Mouse (Mus musculus): Measurements from ENCODE around the gene Mafg. TPM values are rescaled to one million over a fixed set of nuclear protein-coding genes. Genes with fewer than 3 reads are reported as not detected.

The Mafg gene
- polyA plus RNA-seq, 2 experiments: 26.1 to 56.9 TPM

DNA sequence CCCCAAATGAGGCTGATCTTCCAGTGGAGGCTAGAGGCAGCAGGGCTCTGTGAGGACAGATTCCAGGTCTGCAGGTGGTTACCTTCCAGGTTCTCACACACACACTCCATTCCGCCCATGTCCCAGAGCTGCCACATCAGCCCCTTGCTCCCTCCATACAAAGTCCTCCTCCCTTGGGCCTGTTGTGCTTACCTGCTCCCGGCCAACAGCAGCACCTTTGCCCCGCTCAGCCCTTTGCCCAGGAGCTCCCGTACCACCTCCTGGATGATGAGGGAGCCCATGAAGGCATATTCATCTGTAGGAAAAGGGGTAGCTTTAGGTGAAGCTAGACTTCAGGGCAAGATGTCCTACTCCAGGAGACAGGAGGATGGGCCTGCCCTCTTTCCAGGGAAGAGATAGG is 23.9 kb upstream of the Mafg start:
- H3K4me2 ChIP-seq (replicated peaks; ENCODE audit: low read depth, low read length, severe bottlenecking): no peak overlapping the region
- H3K27me3 ChIP-seq (ENCODE audit: control insufficient read depth, insufficient read depth, low read length): peaks cover 43% of the 10 kb centered on the region
- no peaks in the 10 kb centered on the region for H3K36me3 ChIP-seq (ENCODE audit: control insufficient read depth, insufficient read depth, low read length)
- no peak overlapping the region for H3K4me3 ChIP-seq (replicated peaks; ENCODE audit: low read length)
- H3K9ac ChIP-seq (ENCODE audit: low read depth, low read length, severe bottlenecking): no peak overlapping the region
- no peak for TF ChIP-seq POLR2A (IDR thresholded peaks at IDR 0.05; ENCODE audit: borderline replicate concordance, extremely low read depth, insufficient read depth, insufficient read length)
- H3K4me1 ChIP-seq (ENCODE audit: control insufficient read depth, insufficient read depth, low read length): peaks cover 6% of the 10 kb centered on the region
- 89% methylated on average over 4 of the region's 4 CpGs for WGBS
- H3K27ac ChIP-seq (replicated peaks; ENCODE audit: low read depth, low read length): no peak overlapping the region
- no peak for ATAC-seq (ENCODE audit: low FRiP score, low read depth)
- no peak for DNase-seq (ENCODE audit: low spot score)
- no peaks in the 10 kb centered on the region for H3K9me3 ChIP-seq (ENCODE audit: control insufficient read depth, low read length)

DNA sequence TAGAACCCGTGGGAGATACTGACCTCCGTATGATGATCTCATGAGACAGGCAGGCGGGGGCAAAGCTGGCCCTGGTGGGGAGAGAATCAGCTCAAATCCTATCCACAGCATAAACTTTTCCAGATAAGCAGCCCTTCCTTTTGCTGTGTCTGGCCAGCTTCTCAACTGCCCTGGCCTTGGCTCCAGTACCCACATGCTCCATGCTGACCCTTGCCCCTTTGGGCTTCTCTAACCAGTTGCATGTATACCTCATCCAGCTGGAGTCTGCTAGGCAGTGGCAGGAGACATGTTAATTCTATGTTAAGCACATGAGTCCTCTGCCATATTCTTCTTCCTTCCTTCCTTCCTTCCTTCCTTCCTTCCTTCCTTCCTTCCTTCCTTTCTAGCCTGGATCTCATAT is 21.3 kb upstream of the Mafg start:
- ATAC-seq (ENCODE audit: low FRiP score, low read depth): no peak
- Histone ChIP-seq H3K36me3 (ENCODE audit: control insufficient read depth, insufficient read depth, low read length) (no peaks in the 10 kb centered on the region), H3K27ac (replicated peaks; ENCODE audit: low read depth, low read length) (no peak overlapping the region), H3K27me3 (ENCODE audit: control insufficient read depth, insufficient read depth, low read length) (peaks cover 17% of the 10 kb centered on the region), H3K4me2 (replicated peaks; ENCODE audit: low read depth, low read length, severe bottlenecking) (no peak overlapping the region), H3K9me3 (ENCODE audit: control insufficient read depth, low read length) (no peaks in the 10 kb centered on the region), H3K4me1 (ENCODE audit: control insufficient read depth, insufficient read depth, low read length) (no peaks in the 10 kb centered on the region; the same call in 1 of the 2 replicates), H3K9ac (ENCODE audit: low read depth, low read length, severe bottlenecking) (no peak overlapping the region), H3K4me3 (replicated peaks; ENCODE audit: low read length) (no peak overlapping the region)
- TF ChIP-seq POLR2A (IDR thresholded peaks at IDR 0.05; ENCODE audit: borderline replicate concordance, extremely low read depth, insufficient read depth, insufficient read length): no peak
- no peak for DNase-seq (ENCODE audit: low spot score)
- WGBS: 67% methylated on average over 3 of the region's 3 CpGs

DNA sequence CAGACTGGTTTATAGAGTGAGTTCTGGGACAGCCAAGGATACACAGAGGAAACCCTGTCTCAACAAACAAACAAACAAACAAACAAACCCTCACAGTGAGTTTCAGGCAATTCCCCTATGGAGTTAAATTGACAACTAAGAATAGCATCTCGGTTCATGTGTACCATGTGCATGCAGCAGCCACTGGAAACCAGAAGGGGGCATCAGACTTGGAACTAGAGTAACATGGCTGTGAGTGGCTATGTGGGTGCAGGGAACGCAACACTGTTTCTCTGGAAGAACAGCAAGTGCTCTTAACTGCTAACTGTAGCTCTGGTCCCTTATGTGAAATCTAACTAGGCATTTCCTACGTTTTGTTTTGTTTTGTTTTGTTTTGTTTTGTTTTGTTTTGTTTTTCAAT is 18.5 kb upstream of the Mafg start:
- H3K27ac ChIP-seq (replicated peaks; ENCODE audit: low read depth, low read length): no peak overlapping the region
- DNase-seq (ENCODE audit: low spot score) (no peak), ATAC-seq (ENCODE audit: low FRiP score, low read depth) (no peak)
- no peaks in the 10 kb centered on the region for H3K27me3 ChIP-seq (ENCODE audit: control insufficient read depth, insufficient read depth, low read length)
- no peak overlapping the region for H3K4me2 ChIP-seq (replicated peaks; ENCODE audit: low read depth, low read length, severe bottlenecking)
- no peak overlapping the region for H3K9ac ChIP-seq (ENCODE audit: low read depth, low read length, severe bottlenecking)
- no peaks in the 10 kb centered on the region for H3K36me3 ChIP-seq (ENCODE audit: control insufficient read depth, insufficient read depth, low read length)
- H3K4me1 ChIP-seq (ENCODE audit: control insufficient read depth, insufficient read depth, low read length): no peaks in the 10 kb centered on the region
- TF ChIP-seq POLR2A (IDR thresholded peaks at IDR 0.05; ENCODE audit: borderline replicate concordance, extremely low read depth, insufficient read depth, insufficient read length): no peak
- no peak overlapping the region for H3K4me3 ChIP-seq (replicated peaks; ENCODE audit: low read length)
- H3K9me3 ChIP-seq (ENCODE audit: control insufficient read depth, low read length): no peaks in the 10 kb centered on the region
- WGBS: 73% methylated on average over 3 of the region's 3 CpGs

DNA sequence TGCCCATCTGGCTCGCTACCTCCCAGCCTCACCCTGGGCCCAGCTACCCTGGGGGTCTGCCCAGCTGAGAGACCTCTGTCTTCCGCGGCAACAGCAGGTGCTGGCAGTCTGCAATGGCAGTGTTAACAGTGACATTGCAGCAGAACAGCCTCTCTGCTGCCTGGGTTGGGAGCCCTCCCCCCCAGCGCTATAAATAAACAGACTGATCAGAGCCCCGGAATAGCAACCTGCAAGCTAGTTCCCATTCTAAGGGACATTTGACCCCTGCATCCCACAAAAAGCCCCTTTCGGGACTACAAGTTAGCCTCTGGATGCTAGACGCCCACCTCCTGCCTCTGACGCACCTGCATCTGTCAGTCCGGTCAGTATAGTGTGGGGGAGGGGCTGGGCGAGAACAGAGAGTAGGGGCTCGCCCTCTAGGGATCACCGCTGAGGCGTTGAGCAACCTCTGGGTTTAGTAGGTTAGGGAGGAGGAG is 14.6 kb upstream of the Mafg start, which contains the start of gene Myadml2:
TSS of gene Myadml2 (minus strand) at position 158 of the 476 bp plus-strand sequence.
- no peak within 1 kb of the TSS for H3K9ac ChIP-seq (ENCODE audit: low read depth, low read length, severe bottlenecking)
- no peaks in the 10 kb centered on the region for H3K9me3 ChIP-seq (ENCODE audit: control insufficient read depth, low read length)
- no peaks in the 10 kb centered on the region for H3K27me3 ChIP-seq (ENCODE audit: control insufficient read depth, insufficient read depth, low read length)
- no peaks in the 10 kb centered on the region for H3K36me3 ChIP-seq (ENCODE audit: control insufficient read depth, insufficient read depth, low read length)
- no peak for ATAC-seq (ENCODE audit: low FRiP score, low read depth)
- WGBS: 4% methylated on average over 13 of the region's 13 CpGs
- no peak within 1 kb of the TSS for H3K27ac ChIP-seq (replicated peaks; ENCODE audit: low read depth, low read length)
- peaks cover 3% of the 10 kb centered on the region for H3K4me1 ChIP-seq (ENCODE audit: control insufficient read depth, insufficient read depth, low read length)
- DNase-seq (ENCODE audit: low spot score): no peak
- peak within 1 kb of the TSS; percentile 8; the same call in 1 of the 2 replicates for H3K4me2 ChIP-seq (replicated peaks; ENCODE audit: low read depth, low read length, severe bottlenecking)
- H3K4me3 ChIP-seq (replicated peaks; ENCODE audit: low read length): no peak within 1 kb of the TSS
- TF ChIP-seq POLR2A (IDR thresholded peaks at IDR 0.05; ENCODE audit: borderline replicate concordance, extremely low read depth, insufficient read depth, insufficient read length): no peak

DNA sequence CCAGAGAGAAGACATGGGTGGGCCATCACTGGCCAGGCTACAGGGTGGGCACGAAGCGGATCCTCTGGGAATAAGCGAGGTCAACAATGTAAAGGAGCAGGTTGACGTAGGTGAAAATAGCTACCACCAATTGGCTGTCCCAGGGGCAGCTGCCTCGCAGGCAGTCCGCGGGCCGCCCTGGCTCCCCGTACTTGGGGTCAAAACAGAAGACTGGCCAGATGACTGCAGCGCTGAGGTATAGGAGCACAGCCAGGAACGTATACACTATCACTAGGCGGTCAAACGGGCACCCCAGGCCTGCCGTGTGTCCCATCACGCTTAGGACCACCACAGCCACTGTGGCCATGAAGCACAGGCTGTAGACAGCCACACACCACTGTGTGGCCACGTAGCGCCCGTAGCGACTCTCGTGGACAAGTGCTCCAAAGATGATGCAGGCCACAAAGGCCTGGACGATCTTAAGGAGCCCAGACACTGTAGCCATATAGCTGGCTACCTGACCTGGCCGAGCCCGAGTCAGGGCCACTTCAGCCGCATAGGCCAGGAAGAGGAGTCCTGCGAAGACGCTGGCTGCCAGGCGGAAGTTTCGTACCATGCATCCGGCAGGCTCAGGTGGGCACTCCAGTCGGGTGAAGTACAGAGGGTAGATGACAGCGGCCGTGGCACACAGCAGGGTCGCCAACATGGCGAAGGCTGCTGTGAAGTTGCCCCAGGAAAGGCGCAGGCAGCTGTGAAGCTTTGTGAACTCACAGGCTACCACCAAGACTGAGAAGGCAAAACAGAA is 13.8 kb upstream of the Mafg start:
- no peak for DNase-seq (ENCODE audit: low spot score)
- no peak overlapping the region for H3K9ac ChIP-seq (ENCODE audit: low read depth, low read length, severe bottlenecking)
- no peaks in the 10 kb centered on the region for H3K27me3 ChIP-seq (ENCODE audit: control insufficient read depth, insufficient read depth, low read length)
- H3K4me2 ChIP-seq (replicated peaks; ENCODE audit: low read depth, low read length, severe bottlenecking): no peak overlapping the region
- no peak overlapping the region for H3K27ac ChIP-seq (replicated peaks; ENCODE audit: low read depth, low read length)
- H3K4me1 ChIP-seq (ENCODE audit: control insufficient read depth, insufficient read depth, low read length): peaks cover 11% of the 10 kb centered on the region
- no peak for TF ChIP-seq POLR2A (IDR thresholded peaks at IDR 0.05; ENCODE audit: borderline replicate concordance, extremely low read depth, insufficient read depth, insufficient read length)
- no peaks in the 10 kb centered on the region for H3K36me3 ChIP-seq (ENCODE audit: control insufficient read depth, insufficient read depth, low read length)
- H3K9me3 ChIP-seq (ENCODE audit: control insufficient read depth, low read length): no peaks in the 10 kb centered on the region
- no peak overlapping the region for H3K4me3 ChIP-seq (replicated peaks; ENCODE audit: low read length)
- ATAC-seq (ENCODE audit: low FRiP score, low read depth): no peak
- 80% methylated on average over 35 of the region's 35 CpGs for WGBS
